Mouse (Mus musculus) kidney, adult 2 months (tissue): ENCODE data around the gene H2-Eb2.

Source experiments
- CTCF ChIP-seq: fragments of 200-500 bp; conservative IDR thresholded peaks from 2 replicates; pipeline ENCODE4 v1.5.1; 2011; ENCODE audit warnings: low read depth, mild to moderate bottlenecking, control low read depth, low read length, moderate library complexity, mixed read lengths; ENCODE audit not compliant: insufficient read depth, insufficient read length
- POLR2A ChIP-seq: fragments of 200-500 bp; IDR thresholded peaks from one replicate; pipeline ENCODE4 v1.6.1; 2011; ENCODE audit warnings: low read depth, low read length, control low read depth

GRCm38 (mm10) chr17:34384699-34385098 lies 59.2 kb downstream of the H2-Eb2 start:
- TF ChIP-seq POLR2A (no peak), CTCF (no peak)
